Mouse (Mus musculus) splenic B cell, adult 2 months (primary cell): ENCODE data around the gene Plscr5.

Experiments
- DNase-seq: peaks from one replicate; pipeline ENCODE4 v3.0.0-alpha.2; 2011; ENCODE audit warnings: low read depth, low spot score
- H3K27me3 ChIP-seq: 2 replicates; pipeline ENCODE4 v1.6.1; 2012; ENCODE audit warnings: mild to moderate bottlenecking, low read length, moderate library complexity, mixed read lengths; ENCODE audit not compliant: control insufficient read depth, poor library complexity, insufficient read depth, severe bottlenecking
- H3K36me3 ChIP-seq: 2 replicates; pipeline ENCODE4 v1.6.1; 2012; ENCODE audit warnings: mild to moderate bottlenecking, low read length, moderate library complexity, mixed read lengths; ENCODE audit not compliant: control insufficient read depth, poor library complexity, insufficient read depth, severe bottlenecking

Plscr5 gene

DNA sequence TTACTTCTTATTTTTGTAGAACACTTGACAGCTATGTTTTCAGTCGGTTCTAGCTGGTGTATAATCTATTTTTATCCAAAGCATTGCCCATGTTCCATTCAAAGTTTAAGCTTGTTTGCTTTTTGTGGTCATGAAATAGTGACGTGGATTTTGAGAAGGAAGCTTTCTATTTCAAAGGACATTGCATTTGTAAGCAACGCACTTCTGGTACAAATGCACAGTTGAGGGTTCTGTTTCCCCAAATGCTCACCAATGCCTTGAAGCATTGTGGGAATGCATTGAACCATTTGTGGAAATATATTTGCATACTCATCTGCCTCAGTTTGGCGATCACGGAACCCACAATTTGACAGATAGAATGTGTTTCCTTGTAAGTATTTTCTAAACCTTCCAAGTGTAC lies 60.0 kb downstream of the Plscr5 start:
- no peaks in the 10 kb centered on the region for H3K36me3 ChIP-seq
- peak; percentile 64 for DNase-seq

GRCm38 (mm10) chr9:92253585-92254321 lies 61.0 kb downstream of the Plscr5 start:
- DNase-seq = no peak
- H3K27me3 ChIP-seq = no peaks in the 10 kb centered on the region
- no peaks in the 10 kb centered on the region for H3K36me3 ChIP-seq

More for the DNA sequence above, 60.0 kb downstream of the Plscr5 start:
- no peaks in the 10 kb centered on the region for H3K27me3 ChIP-seq
